Mouse (Mus musculus) intestine, postnatal 0 days (tissue): ENCODE results near the gene Eml6. TPM values are rescaled to one million over a fixed set of nuclear protein-coding genes. Genes with fewer than 3 reads are reported as not detected.
"Not testable (repeated sequence)": the region's sequence is repeated elsewhere in the genome, so short reads cannot be mapped to it uniquely, and the experiment has no call there.

Source experiments
- ATAC-seq: fragments of 200-750 bp; cut with Nextera tagmentation; 2 replicates; pipeline ENCODE4 v1.8.0; 2017; ENCODE audit warnings: mild to moderate bottlenecking, moderate TSS enrichment, moderate library complexity
- H3K27ac ChIP-seq: fragments of 300-500 bp; sonication (generic); 2 replicates; pipeline ENCODE4 v1.5.1; 2014; ENCODE audit warnings: mild to moderate bottlenecking, low read depth, low read length, moderate library complexity
- H3K27me3 ChIP-seq: fragments of 300-500 bp; sonication (generic); replicated peaks from 2 replicates; pipeline ENCODE4 v1.6.1; 2014; ENCODE audit warnings: low read length, mixed read lengths; ENCODE audit not compliant: control insufficient read depth, insufficient read depth
- H3K36me3 ChIP-seq: fragments of 300-500 bp; sonication (generic); 2 replicates; pipeline ENCODE4 v1.6.1; 2014; ENCODE audit warnings: mild to moderate bottlenecking, moderate library complexity; ENCODE audit not compliant: control insufficient read depth, insufficient read depth
- H3K4me1 ChIP-seq: fragments of 300-500 bp; sonication (generic); replicated peaks from 2 replicates; pipeline ENCODE4 v1.6.1; 2014; ENCODE audit warnings: antibody characterized with exemption, low read length, mixed read lengths; ENCODE audit not compliant: control insufficient read depth, insufficient read depth
- H3K4me2 ChIP-seq: fragments of 300-500 bp; sonication (generic); replicated peaks from 2 replicates; pipeline ENCODE4 v1.6.1; 2014; ENCODE audit warnings: low read depth, mild to moderate bottlenecking, moderate library complexity
- H3K4me3 ChIP-seq: fragments of 300-500 bp; sonication (generic); 2 replicates; pipeline ENCODE4 v1.5.1; 2014; ENCODE audit warnings: low read depth, low read length
- H3K9ac ChIP-seq: fragments of 300-500 bp; sonication (generic); 2 replicates; pipeline ENCODE4 v1.6.1; 2014; ENCODE audit warnings: mild to moderate bottlenecking, low read depth, low read length
- H3K9me3 ChIP-seq: fragments of 300-500 bp; sonication (generic); 2 replicates; pipeline ENCODE4 v1.6.1; 2016; ENCODE audit warnings: mixed run types; ENCODE audit not compliant: control insufficient read depth
- CTCF ChIP-seq: sonication (generic); IDR thresholded peaks from 2 replicates; pipeline ENCODE4 v1.5.1; 2016; ENCODE audit warnings: low read depth, mild to moderate bottlenecking, control low read depth, antibody characterized with exemption, moderate library complexity
- WGBS: fragments of 180-500 bp; shearing (Covaris S2); extraction: QIAGEN DNeasy Blood & Tissue Kit; methylation state at CpG from one replicate; pipeline ENCODE4 v1.1.7; 2014; 5-methylcytosine and 5-hydroxymethylcytosine counted together
- polyA plus RNA-seq: library from polyadenylated mRNA; unstranded; fragments of >200 nt; fragmentation: Nextera tagmentation; extraction: Ambion mirVana; gene quantifications from 2 replicates; pipeline ENCODE4 v1.2.1, GENCODE M21; 2015

Eml6 gene
- polyA plus RNA-seq, 1 experiment from 2014 or later = 0.46 TPM

- no peaks in the 10 kb centered on the region; the same call in 1 of the 2 replicates for H3K27me3 ChIP-seq
- H3K4me3 ChIP-seq = no peak overlapping the region
- no peak overlapping the region for H3K9ac ChIP-seq
- H3K9me3 ChIP-seq = no peaks in the 10 kb centered on the region
- ATAC-seq = no peak
- no peak overlapping the region for H3K27ac ChIP-seq
- no peak overlapping the region for H3K4me2 ChIP-seq
- H3K36me3 ChIP-seq = no peaks in the 10 kb centered on the region
- no peaks in the 10 kb centered on the region for H3K4me1 ChIP-seq
- TF ChIP-seq CTCF = no peak
- 80% methylated on average over 2 of the region's 2 CpGs for whole genome bisulfite sequencing
These were observed 198.1 kb downstream of the Eml6 start for GRCm38 (mm10) chr11:29827729-29828128.

- no peak overlapping the region for H3K9ac ChIP-seq
- no peak for ATAC-seq
- no peak for TF ChIP-seq CTCF
These were observed 199.8 kb downstream of the Eml6 start for GRCm38 (mm10) chr11:29826001-29826400.

DNA sequence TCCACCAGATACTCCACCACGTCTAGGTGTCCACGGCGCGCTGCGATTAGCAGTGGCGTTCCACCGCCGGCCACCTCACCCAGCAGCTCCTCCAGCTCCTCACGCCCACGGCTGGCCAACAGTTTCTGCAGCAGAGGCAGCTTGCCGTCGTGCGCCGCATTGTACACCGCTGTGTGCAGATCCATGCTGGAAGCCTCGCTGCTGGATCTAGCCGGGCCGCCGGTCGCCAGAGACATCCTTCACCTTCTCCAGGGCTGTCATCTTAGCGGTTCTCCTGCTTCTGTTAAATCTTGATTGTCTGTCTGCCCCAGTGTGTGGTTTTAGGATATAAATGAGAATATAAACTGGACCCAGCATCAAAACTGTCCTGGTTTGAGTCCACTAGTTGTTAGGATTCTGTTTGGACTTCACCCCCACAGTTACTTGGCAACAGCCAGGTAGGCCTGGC lies 200.5 kb downstream of the Eml6 start, which contains the start of gene 4931440F15Rik:
Gene 4931440F15Rik (minus strand): TSS at position 398 of the 448 bp plus-strand sequence.
- WGBS = 20% methylated on average over 19 of the region's 21 CpGs
- not testable (repeated sequence) for H3K4me1 ChIP-seq, H3K9me3 ChIP-seq, H3K27ac ChIP-seq, H3K27me3 ChIP-seq, H3K36me3 ChIP-seq, H3K9ac ChIP-seq
- Histone ChIP-seq H3K4me2 (peak within 1 kb of the TSS; percentile 52), H3K4me3 (peak within 1 kb of the TSS; percentile 14)
- ATAC-seq = peak; percentile 25; the same call in 1 of the 2 replicates

More at GRCm38 (mm10) chr11:29826001-29826400, 199.8 kb downstream of the Eml6 start:
- no peak overlapping the region for H3K27ac ChIP-seq
- H3K4me1 ChIP-seq = no peaks in the 10 kb centered on the region
- H3K4me3 ChIP-seq = no peak overlapping the region
- no peaks in the 10 kb centered on the region for H3K9me3 ChIP-seq
- H3K36me3 ChIP-seq = no peaks in the 10 kb centered on the region
- no peaks in the 10 kb centered on the region; the same call in 1 of the 2 replicates for H3K27me3 ChIP-seq
- no peak overlapping the region for H3K4me2 ChIP-seq
- WGBS = 76% methylated on average over 1 of the region's 1 CpGs

DNA sequence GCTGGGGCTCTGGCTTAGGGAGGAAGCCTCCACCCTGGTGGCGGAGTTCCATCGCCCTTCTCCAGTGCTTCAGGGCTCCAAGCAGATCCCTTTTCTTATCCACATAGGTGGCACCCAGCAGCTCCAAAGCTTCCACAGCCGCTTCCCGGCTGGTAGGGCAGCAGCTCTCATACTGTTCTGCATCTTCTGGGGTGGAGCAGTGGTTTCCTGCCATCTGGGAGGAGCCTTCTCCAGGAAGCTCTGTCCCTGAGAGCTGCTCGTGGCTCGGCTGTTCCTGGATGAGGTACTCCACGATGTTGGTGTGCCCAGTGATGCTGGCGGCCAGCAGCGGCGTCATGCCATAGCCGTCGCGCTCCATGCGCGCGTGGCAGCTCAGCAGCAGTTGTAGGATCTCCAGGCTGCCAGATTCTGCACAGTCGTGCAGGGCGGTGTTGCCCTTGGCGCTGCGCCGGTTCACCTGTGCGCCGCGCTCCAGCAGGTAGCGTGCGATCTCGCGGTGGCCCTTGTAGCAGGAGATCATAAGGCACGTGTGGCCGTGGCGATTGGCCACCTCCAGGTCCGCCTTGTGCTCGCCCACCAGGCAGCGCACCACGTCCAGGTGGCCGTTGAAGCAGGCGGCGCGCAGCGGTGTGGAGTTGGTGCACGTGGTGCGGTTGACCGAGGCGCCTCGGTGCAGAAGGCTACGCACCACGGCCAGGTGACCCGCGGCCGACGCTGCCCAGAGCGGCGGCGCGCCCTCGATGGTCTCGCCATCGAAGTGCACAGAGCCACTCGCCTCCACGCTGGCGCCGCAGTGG lies 201.2 kb downstream of the Eml6 start:
- H3K27me3 ChIP-seq, H3K4me1 ChIP-seq, H3K9ac ChIP-seq, H3K9me3 ChIP-seq, H3K27ac ChIP-seq, H3K36me3 ChIP-seq: not testable (repeated sequence)
- 0 out of 2 replicates have a peak, but pooled peaks have one; percentile 1 for TF ChIP-seq CTCF
- peak overlapping the region; percentile 14 for H3K4me3 ChIP-seq
- WGBS = 14% methylated on average over 45 of the region's 62 CpGs
- ATAC-seq = peak; percentile 65
- peak overlapping the region; percentile 52 for H3K4me2 ChIP-seq

DNA sequence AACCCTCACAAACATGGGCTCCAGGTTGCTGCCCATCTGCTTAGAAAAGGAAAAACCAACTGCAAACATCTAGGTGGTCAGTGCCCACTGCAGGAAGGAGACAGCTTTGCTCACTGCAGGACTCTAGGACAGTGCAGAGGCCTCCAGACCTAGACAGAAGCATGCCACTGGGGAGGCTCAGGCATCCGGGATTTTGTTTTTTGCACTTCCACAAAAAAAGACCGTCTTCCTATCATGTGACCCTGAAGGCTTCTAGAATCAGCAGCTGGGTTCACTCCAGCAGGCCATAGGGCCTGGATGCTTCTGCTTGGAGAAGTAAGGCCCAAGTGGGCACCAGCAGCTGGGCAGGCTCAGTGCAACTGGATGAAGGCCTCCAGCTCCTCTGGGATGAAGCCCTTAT lies 202.7 kb downstream of the Eml6 start:
- H3K4me3 ChIP-seq = no peak overlapping the region
- H3K9ac ChIP-seq = no peak overlapping the region
- H3K9me3 ChIP-seq = no peaks in the 10 kb centered on the region
- no peaks in the 10 kb centered on the region; the same call in 1 of the 2 replicates for H3K27me3 ChIP-seq
- H3K36me3 ChIP-seq = no peaks in the 10 kb centered on the region
- H3K27ac ChIP-seq = no peak overlapping the region
- 84% methylated on average over 2 of the region's 2 CpGs for WGBS
- no peak for TF ChIP-seq CTCF
- ATAC-seq = no peak
- no peaks in the 10 kb centered on the region for H3K4me1 ChIP-seq
- H3K4me2 ChIP-seq = no peak overlapping the region

GRCm38 (mm10) chr11:29815670-29816069 lies 210.2 kb downstream of the Eml6 start:
- Histone ChIP-seq H3K36me3 (no peaks in the 10 kb centered on the region), H3K27me3 (no peaks in the 10 kb centered on the region), H3K27ac (no peak overlapping the region), H3K9me3 (no peaks in the 10 kb centered on the region), H3K4me1 (no peaks in the 10 kb centered on the region), H3K9ac (no peak overlapping the region), H3K4me3 (no peak overlapping the region), H3K4me2 (no peak overlapping the region)
- no peak for TF ChIP-seq CTCF
- ATAC-seq = no peak
